Mouse (Mus musculus): ENCODE measurements around the gene Olfr888. TPM values are rescaled to one million over a fixed set of nuclear protein-coding genes. Genes with fewer than 3 reads are reported as not detected.

Gene Olfr888
- not detected in 2 replicates for polyA plus RNA-seq (2012; ENCODE audit: insufficient read depth, insufficient read length, low replicate concordance, missing spikeins)

GRCm38 (mm10) chr9:38107828-38108227 lies at the start of gene Olfr888:
Olfr888 (plus strand) TSS chr9:38108128.
- WGBS: 88% methylated on average over 1 of the region's 1 CpGs

GRCm38 (mm10) chr9:38061022-38061421 lies 46.9 kb upstream of the Olfr888 start, which contains the start of gene Olfr885:
Olfr885 (plus strand) TSS chr9:38061322.
- H3K27ac ChIP-seq (ENCODE audit: insufficient read depth, low read depth, low read length): no peak within 1 kb of the TSS
- TF ChIP-seq POLR2A (IDR thresholded peaks at IDR 0.05; ENCODE audit: insufficient read depth, low read depth, low read length) (no peak), CTCF (IDR thresholded peaks at IDR 0.05; ENCODE audit: insufficient read depth, low read depth, low read length) (no peak)
- H3K4me1 ChIP-seq (ENCODE audit: control insufficient read depth, insufficient read depth, low read length): no peaks in the 10 kb centered on the region
- H3K4me3 ChIP-seq (ENCODE audit: insufficient read depth, low read depth, low read length): no peak within 1 kb of the TSS
- 90% methylated on average over 3 of the region's 3 CpGs for WGBS

More at GRCm38 (mm10) chr9:38107828-38108227, at the start of gene Olfr888:
- Histone ChIP-seq H3K4me1 (ENCODE audit: control insufficient read depth, insufficient read depth, low read length) (no peaks in the 10 kb centered on the region), H3K27ac (ENCODE audit: insufficient read depth, low read depth, low read length) (no peak within 1 kb of the TSS), H3K4me3 (ENCODE audit: insufficient read depth, low read depth, low read length) (no peak within 1 kb of the TSS)
- no peak for TF ChIP-seq CTCF (IDR thresholded peaks at IDR 0.05; ENCODE audit: insufficient read depth, low read depth, low read length)
- TF ChIP-seq POLR2A (IDR thresholded peaks at IDR 0.05; ENCODE audit: insufficient read depth, low read depth, low read length): no peak

- Histone ChIP-seq H3K4me3 (ENCODE audit: insufficient read depth, low read depth, low read length) (no peak within 1 kb of the TSS), H3K4me1 (ENCODE audit: control insufficient read depth, insufficient read depth, low read length) (no peaks in the 10 kb centered on the region), H3K27ac (ENCODE audit: insufficient read depth, low read depth, low read length) (no peak within 1 kb of the TSS)
- TF ChIP-seq CTCF (IDR thresholded peaks at IDR 0.05; ENCODE audit: insufficient read depth, low read depth, low read length) (no peak), POLR2A (IDR thresholded peaks at IDR 0.05; ENCODE audit: insufficient read depth, low read depth, low read length) (no peak)
- 80% methylated on average over 1 of the region's 1 CpGs for WGBS
These were observed 24.2 kb upstream of the Olfr888 start, which contains the start of gene Olfr887 for GRCm38 (mm10) chr9:38083772-38084171. Olfr887 (plus strand) TSS chr9:38084072.

GRCm38 (mm10) chr9:38114898-38115297 lies 7.0 kb downstream of the Olfr888 start, which contains the start of gene Olfr889:
Olfr889 (plus strand) TSS chr9:38115198.
- Histone ChIP-seq H3K27ac (ENCODE audit: insufficient read depth, low read depth, low read length) (no peak within 1 kb of the TSS), H3K4me1 (ENCODE audit: control insufficient read depth, insufficient read depth, low read length) (no peaks in the 10 kb centered on the region), H3K4me3 (ENCODE audit: insufficient read depth, low read depth, low read length) (no peak within 1 kb of the TSS)
- no peak for TF ChIP-seq POLR2A (IDR thresholded peaks at IDR 0.05; ENCODE audit: insufficient read depth, low read depth, low read length)
- no peak for TF ChIP-seq CTCF (IDR thresholded peaks at IDR 0.05; ENCODE audit: insufficient read depth, low read depth, low read length)

- no peaks in the 10 kb centered on the region for H3K4me1 ChIP-seq (ENCODE audit: control insufficient read depth, insufficient read depth, low read length)
- H3K4me3 ChIP-seq (ENCODE audit: insufficient read depth, low read depth, low read length): no peak within 1 kb of the TSS
- TF ChIP-seq CTCF (IDR thresholded peaks at IDR 0.05; ENCODE audit: insufficient read depth, low read depth, low read length): no peak
- no peak for TF ChIP-seq POLR2A (IDR thresholded peaks at IDR 0.05; ENCODE audit: insufficient read depth, low read depth, low read length)
- H3K27ac ChIP-seq (ENCODE audit: insufficient read depth, low read depth, low read length): no peak within 1 kb of the TSS
These were observed 34.3 kb downstream of the Olfr888 start, which contains the start of gene Olfr890 for GRCm38 (mm10) chr9:38142217-38142616. Olfr890 (plus strand) TSS chr9:38142517.

Other genes with a start within 250 kb of the Olfr888 start
- not detected in 2 replicates for gene Olfr145, start 211.4 kb upstream of the Olfr888 start, polyA plus RNA-seq (2012; ENCODE audit: insufficient read depth, insufficient read length, low replicate concordance, missing spikeins)
- not detected in 2 replicates for gene Olfr878, start 190.3 kb upstream of the Olfr888 start, polyA plus RNA-seq (2012; ENCODE audit: insufficient read depth, insufficient read length, low replicate concordance, missing spikeins)
- not detected in 2 replicates for gene Olfr881, start 116.3 kb upstream of the Olfr888 start, polyA plus RNA-seq (2012; ENCODE audit: insufficient read depth, insufficient read length, low replicate concordance, missing spikeins)
- gene Olfr883, start 82.3 kb upstream of the Olfr888 start, polyA plus RNA-seq (2012; ENCODE audit: insufficient read depth, insufficient read length, low replicate concordance, missing spikeins): not detected in 2 replicates
- not detected in 2 replicates for gene Olfr884, start 61.6 kb upstream of the Olfr888 start, polyA plus RNA-seq (2012; ENCODE audit: insufficient read depth, insufficient read length, low replicate concordance, missing spikeins)
- not detected in 2 replicates for gene Olfr885, start 46.8 kb upstream of the Olfr888 start, polyA plus RNA-seq (2012; ENCODE audit: insufficient read depth, insufficient read length, low replicate concordance, missing spikeins)
- gene Olfr887, start 24.1 kb upstream of the Olfr888 start, polyA plus RNA-seq (2012; ENCODE audit: insufficient read depth, insufficient read length, low replicate concordance, missing spikeins): not detected in 2 replicates
- not detected in 2 replicates for gene Olfr889, start 7.1 kb downstream of the Olfr888 start, polyA plus RNA-seq (2012; ENCODE audit: insufficient read depth, insufficient read length, low replicate concordance, missing spikeins)
- not detected in 2 replicates for gene Olfr890, start 34.4 kb downstream of the Olfr888 start, polyA plus RNA-seq (2012; ENCODE audit: insufficient read depth, insufficient read length, low replicate concordance, missing spikeins)
- not detected in 2 replicates for gene Olfr891, start 72.7 kb downstream of the Olfr888 start, polyA plus RNA-seq (2012; ENCODE audit: insufficient read depth, insufficient read length, low replicate concordance, missing spikeins)
- gene Olfr893, start 100.2 kb downstream of the Olfr888 start, polyA plus RNA-seq (2012; ENCODE audit: insufficient read depth, insufficient read length, low replicate concordance, missing spikeins): not detected in 2 replicates
- gene Olfr894, start 109.9 kb downstream of the Olfr888 start, polyA plus RNA-seq (2012; ENCODE audit: insufficient read depth, insufficient read length, low replicate concordance, missing spikeins): not detected in 2 replicates
- not detected in 2 replicates for gene Olfr143, start 144.6 kb downstream of the Olfr888 start, polyA plus RNA-seq (2012; ENCODE audit: insufficient read depth, insufficient read length, low replicate concordance, missing spikeins)
- not detected in 2 replicates for gene Olfr895, start 159.7 kb downstream of the Olfr888 start, polyA plus RNA-seq (2012; ENCODE audit: insufficient read depth, insufficient read length, low replicate concordance, missing spikeins)
- not detected in 2 replicates for gene Olfr896-ps1, start 183.0 kb downstream of the Olfr888 start, polyA plus RNA-seq (2012; ENCODE audit: insufficient read depth, insufficient read length, low replicate concordance, missing spikeins)
- gene Olfr25, start 220.9 kb downstream of the Olfr888 start, polyA plus RNA-seq (2012; ENCODE audit: insufficient read depth, insufficient read length, low replicate concordance, missing spikeins): not detected in 2 replicates
- not detected in 2 replicates for gene Olfr898, start 240.3 kb downstream of the Olfr888 start, polyA plus RNA-seq (2012; ENCODE audit: insufficient read depth, insufficient read length, low replicate concordance, missing spikeins)